Mouse (Mus musculus) subcutaneous adipose tissue, adult 2 months (tissue): ENCODE data around the gene Speer1. TPM values are rescaled to one million over a fixed set of nuclear protein-coding genes. Genes with fewer than 3 reads are reported as not detected.

ENCODE experiments used
- polyA plus RNA-seq: library from polyadenylated mRNA; depleted of rRNA; stranded (reverse); fragments of >200 nt; gene quantifications from 2 replicates; pipeline ENCODE4 v1.2.3, GENCODE M21; 2012; ENCODE audit warnings: low replicate concordance; rRNA removed

The Speer1 gene
- not detected in 2 replicates for polyA plus RNA-seq

GRCm38 (mm10) chr5:11341216-11341615, at the start of gene Speer1:
Gene Speer1, plus strand, starts transcription at chr5:11341516.

Other genes starting within 250 kb of the Speer1 start
- gene Gm8879, start 213.9 kb upstream of the Speer1 start, polyA plus RNA-seq, result not detected in 2 replicates
- gene Gm5861, start 158.4 kb upstream of the Speer1 start, polyA plus RNA-seq, result not detected in 2 replicates
- not detected in 2 replicates for gene Gm8890, start 85.5 kb upstream of the Speer1 start, polyA plus RNA-seq
- not detected in 2 replicates for gene Gm8897, start 74.9 kb downstream of the Speer1 start, polyA plus RNA-seq
- gene Gm8906, start 161.2 kb downstream of the Speer1 start, polyA plus RNA-seq, result not detected in 2 replicates